Mouse (Mus musculus) ovary, postnatal 36 days (tissue): ENCODE measurements around the gene Rcor2.

Experiments
- DNase-seq: peaks from one replicate; pipeline ENCODE4 v3.0.0; 2022; ENCODE audit warnings: low spot score, mixed read lengths

Rcor2 gene

GRCm38 (mm10) chr19:7294098-7294876 is 27.2 kb downstream of the Rcor2 start:
- DNase-seq, result no peak

- DNase-seq, result no peak
Observed at GRCm38 (mm10) chr19:7295071-7295658, 28.0 kb downstream of the Rcor2 start.

- no peak for DNase-seq
Observed at GRCm38 (mm10) chr19:7295959-7296358, 28.8 kb downstream of the Rcor2 start.

GRCm38 (mm10) chr19:7299052-7299451 is 31.9 kb downstream of the Rcor2 start:
- no peak for DNase-seq

GRCm38 (mm10) chr19:7300078-7300477 is 33.0 kb downstream of the Rcor2 start:
- no peak for DNase-seq

- no peak for DNase-seq
Observed at GRCm38 (mm10) chr19:7301647-7302492, 34.7 kb downstream of the Rcor2 start.

- DNase-seq, result no peak
Observed at GRCm38 (mm10) chr19:7302493-7302797, 35.3 kb downstream of the Rcor2 start.

GRCm38 (mm10) chr19:7303796-7304195 is 36.7 kb downstream of the Rcor2 start:
- no peak for DNase-seq

- DNase-seq, result no peak
Observed at GRCm38 (mm10) chr19:7304801-7305200, 37.7 kb downstream of the Rcor2 start.

GRCm38 (mm10) chr19:7305380-7306310 is 38.5 kb downstream of the Rcor2 start:
- DNase-seq, result no peak

GRCm38 (mm10) chr19:7306968-7307367 is 39.8 kb downstream of the Rcor2 start:
- peak; percentile 32 for DNase-seq

GRCm38 (mm10) chr19:7307995-7308770 is 41.1 kb downstream of the Rcor2 start:
- peak; percentile 56 for DNase-seq

- DNase-seq, result no peak
Observed at GRCm38 (mm10) chr19:7309738-7310330, 42.7 kb downstream of the Rcor2 start.

- DNase-seq, result peak; percentile 57
Observed at GRCm38 (mm10) chr19:7310704-7311103, 43.6 kb downstream of the Rcor2 start.

- no peak for DNase-seq
Observed at GRCm38 (mm10) chr19:7311306-7311705, 44.2 kb downstream of the Rcor2 start.

- DNase-seq, result no peak
Observed at GRCm38 (mm10) chr19:7313660-7314059, 46.5 kb downstream of the Rcor2 start.

GRCm38 (mm10) chr19:7314976-7315586 is 48.0 kb downstream of the Rcor2 start:
- no peak for DNase-seq

GRCm38 (mm10) chr19:7315587-7315984 is 48.5 kb downstream of the Rcor2 start:
- DNase-seq, result no peak

GRCm38 (mm10) chr19:7316822-7317221 is 49.7 kb downstream of the Rcor2 start:
- no peak for DNase-seq

GRCm38 (mm10) chr19:7317716-7318115 is 50.6 kb downstream of the Rcor2 start:
- DNase-seq, result no peak
